Mouse (Mus musculus) kidney, postnatal 25 days (tissue): Measurements from ENCODE around the gene Gm20388.

Experiments
- DNase-seq, 2 experiments: peaks; one replicate each; pipeline ENCODE4 v3.0.0; 2021; ENCODE audit warnings: mixed read lengths in 2 of 2

Gm20388 gene

GRCm38 (mm10) chr8:122317918-122318475 lies 2407.4 kb downstream of the Gm20388 start:
- no peak for DNase-seq

DNA sequence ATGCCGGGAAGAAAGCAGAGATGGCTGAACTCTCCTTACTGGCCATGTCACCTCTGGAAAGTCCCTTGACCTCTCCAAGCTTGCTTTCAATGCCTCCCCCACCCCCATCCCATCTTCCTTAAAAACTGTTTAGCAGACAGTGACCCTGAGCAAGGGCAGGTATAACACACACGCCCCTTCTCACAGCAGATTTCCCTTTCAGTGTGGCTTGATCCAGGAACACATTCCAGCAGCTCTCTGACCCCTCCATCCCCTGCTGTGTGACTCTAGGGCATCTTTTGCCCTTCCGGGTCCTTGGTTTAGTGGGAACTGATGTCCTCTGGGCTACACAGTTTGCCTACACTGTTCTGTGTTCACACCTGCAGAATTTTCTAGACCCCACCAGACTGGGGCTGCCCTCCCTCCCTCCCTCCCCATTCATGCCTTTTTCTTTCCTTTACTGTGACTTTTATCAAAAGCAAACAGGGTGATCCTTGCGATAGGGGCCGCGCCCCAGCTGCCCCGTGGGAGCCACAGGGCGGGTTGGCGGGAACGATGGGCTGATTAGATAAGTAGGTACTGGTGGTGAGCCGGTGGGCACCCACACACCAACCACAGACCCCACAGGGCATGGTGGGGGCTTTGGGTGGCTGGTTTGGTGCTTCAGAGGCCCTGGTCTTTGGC lies 2408.5 kb downstream of the Gm20388 start:
- no peak for DNase-seq

DNA sequence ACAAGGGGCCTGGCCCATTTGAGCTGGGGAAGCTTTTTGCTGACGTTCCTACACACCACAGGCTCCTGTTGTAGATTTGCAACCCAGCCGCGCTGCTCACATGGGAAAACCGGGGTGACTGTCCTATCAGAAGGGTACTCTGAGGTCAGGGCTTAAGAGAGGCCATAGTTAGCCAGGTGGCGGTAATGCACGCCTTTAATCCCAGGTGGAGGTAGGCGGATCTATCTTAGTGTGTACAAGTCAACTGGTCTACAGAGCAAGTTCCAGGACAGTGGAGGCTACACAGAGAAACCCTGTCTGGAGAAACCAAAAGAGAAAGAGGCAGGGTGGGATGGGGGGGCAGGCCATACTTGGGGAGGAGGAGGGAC lies 2409.1 kb downstream of the Gm20388 start:
- no peak for DNase-seq

DNA sequence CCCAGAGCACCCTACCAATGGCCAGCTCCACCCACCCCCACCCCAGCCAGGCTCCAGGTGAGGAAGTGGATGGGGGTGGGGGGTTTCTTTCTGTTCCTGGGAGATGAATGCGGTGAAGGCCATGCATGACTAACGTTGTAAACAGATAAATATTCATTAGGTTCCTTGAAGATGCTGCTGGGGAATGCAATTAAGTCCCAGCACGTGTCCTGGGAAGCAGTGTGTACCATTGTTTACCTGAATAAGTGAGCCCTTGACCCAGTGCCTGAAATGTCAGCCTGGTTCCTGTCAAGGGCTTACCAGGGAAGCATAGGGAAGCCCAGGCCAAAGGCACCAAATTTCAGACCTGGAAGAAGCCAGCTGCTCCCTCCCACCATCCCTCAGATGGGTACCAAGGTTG lies 2409.9 kb downstream of the Gm20388 start:
- no peak for DNase-seq

DNA sequence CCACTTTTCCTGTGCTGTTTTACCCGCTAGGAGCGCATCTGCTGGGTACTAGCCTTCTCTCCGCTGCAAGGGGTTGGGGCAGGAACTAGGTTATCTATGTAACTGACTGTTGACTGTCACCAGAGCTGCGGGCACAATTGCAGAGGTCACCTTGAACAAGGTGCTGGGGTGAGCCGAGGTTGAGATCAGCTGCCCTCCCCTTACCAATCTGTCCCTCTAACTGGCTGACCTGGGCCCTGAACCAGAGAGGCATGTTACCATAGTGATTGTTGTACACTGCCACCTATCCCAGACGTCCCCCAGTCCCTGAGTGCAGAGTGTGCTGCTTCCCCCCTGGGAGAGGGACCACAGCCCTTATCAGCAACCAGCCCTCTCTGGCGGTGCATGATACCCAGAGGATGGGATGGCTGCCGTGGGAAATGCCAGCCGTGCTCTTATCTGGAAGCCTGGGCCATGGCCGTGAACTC lies 2410.8 kb downstream of the Gm20388 start:
- no peak for DNase-seq

- no peak for DNase-seq
These were observed 2411.5 kb downstream of the Gm20388 start for GRCm38 (mm10) chr8:122322126-122322525.

GRCm38 (mm10) chr8:122322792-122323191 lies 2412.2 kb downstream of the Gm20388 start:
- DNase-seq: no peak

DNA sequence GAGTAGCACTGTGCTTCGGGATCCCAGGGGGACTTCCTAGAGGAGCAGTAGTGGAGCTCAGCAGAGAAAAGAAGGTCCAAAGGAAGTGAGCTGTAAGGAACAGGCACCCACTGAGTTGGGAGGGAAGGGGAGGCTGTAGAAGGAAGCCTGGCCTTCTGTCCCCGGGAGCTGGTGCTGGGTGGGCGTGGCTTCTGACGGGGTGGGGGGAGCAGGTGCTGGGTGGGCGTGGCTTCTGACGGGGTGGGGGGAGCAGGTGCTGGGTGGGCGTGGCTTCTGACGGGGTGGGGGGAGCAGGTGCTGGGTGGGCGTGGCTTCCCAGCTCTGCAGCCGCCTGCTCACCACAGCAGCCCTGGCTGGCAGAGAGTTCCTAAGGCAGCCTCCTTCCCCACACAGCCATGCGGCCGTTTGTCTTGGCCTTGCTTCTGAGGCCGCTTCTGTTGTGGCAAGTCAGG lies 2413.3 kb downstream of the Gm20388 start:
- DNase-seq: peak; percentile 43 to 66

GRCm38 (mm10) chr8:122325196-122325595 lies 2414.6 kb downstream of the Gm20388 start:
- DNase-seq: no peak

DNA sequence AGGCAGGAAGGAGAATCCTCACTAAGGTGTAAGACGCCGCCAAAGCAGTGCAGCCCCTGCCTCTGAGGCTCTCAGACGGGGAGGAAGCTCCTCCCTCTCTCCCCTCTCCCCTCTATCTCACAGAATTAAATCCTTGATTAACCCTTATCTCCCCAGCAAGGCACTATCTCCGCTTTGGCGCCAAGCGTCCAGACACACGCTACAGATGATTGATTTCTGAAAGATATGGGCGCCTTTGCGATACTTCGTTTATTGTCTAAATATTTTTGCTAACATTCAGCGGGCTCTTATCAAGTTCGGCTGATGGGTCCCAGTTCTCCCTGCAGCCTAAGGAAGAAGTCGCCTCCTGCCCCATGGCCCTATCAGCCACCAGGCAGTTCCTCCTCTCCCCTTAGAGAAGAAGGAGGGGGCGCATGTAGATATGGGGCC lies 2415.5 kb downstream of the Gm20388 start:
- no peak for DNase-seq

GRCm38 (mm10) chr8:122329072-122329471 lies 2418.4 kb downstream of the Gm20388 start:
- no peak for DNase-seq

DNA sequence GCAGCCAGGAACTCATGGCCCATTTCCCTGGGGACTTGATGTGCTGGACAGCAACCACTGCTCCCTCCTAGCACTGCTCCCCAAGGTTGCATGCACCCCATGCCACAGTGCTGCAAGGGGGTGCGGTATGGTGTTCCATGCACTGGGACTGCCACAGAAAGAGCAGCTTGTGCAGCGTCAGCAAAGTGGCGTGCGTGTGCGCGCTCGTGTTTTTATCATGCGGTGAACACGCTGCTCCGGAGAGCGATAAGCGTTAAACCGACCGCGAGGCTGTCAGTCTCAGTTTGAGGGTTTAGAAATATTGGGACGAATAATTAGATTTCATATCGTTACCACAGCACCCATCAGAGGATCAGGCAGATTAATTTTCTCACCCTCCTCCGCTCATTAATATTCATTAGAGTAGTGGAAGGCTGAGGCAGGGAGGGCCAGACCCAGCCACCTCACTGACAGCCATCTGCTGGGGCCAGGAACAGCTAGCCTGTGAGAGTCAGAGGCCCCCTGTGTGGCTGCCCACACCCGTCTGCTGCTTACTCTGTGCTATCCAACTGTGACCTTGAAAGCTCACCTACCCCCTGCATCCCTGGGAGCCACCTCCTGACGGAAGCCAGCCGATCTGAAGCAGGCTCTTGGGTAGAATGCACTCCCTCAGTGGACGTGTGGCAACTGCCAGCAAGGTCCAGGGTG lies 2419.1 kb downstream of the Gm20388 start:
- DNase-seq: no peak

DNA sequence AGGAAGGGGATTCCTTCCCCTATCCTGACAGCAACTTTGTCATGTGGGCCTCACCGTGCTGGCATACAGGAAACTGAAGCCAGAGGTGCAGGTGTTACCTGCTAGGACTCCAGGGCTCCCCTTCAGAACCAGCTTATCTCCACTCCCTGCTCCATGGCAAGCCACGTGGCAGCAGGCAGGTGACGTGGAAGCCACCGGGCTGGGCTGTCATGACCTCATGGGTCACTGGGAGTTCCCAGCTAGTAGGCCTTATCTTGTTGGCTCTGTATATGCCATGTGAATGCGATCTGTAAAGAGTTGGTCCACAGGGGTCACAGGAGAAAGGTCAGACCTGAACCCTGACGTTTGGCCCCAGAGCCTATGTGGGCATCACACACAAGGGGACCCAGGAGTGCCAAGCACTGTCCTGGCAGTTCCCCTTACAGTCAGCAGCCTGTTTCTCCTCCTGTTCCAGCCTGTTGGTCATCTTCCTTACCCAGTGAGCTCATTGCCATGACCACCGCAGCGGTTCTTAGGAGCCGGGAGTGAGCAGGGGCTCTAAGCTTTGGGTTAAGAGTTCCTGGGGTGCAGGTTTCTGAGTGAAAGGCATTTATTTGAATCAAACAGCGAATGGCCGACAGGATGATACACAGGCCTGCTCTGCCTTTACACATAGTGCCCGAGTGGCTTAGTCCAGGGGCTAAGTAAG lies 2419.9 kb downstream of the Gm20388 start:
- no peak for DNase-seq

DNA sequence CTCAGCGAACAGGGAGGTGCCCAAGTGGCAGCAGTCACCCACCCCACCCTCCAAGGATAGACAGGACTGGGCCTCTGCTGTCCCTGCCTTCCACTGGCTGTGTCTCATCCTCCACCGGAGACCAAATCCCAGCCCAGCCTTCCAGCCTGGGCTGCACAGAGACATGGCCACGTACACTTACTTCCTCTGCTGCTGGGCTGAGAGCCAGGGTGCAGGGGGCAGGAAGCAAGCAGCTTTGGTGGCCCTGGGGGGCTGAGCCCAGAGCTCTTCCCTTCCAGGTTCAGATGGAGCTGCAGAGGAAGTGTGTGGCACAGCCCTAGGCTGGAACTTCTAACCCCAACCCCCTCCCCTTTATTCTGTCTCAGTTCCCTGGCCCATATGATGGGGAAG lies 2420.5 kb downstream of the Gm20388 start:
- peak; percentile 78 to 90 for DNase-seq

GRCm38 (mm10) chr8:122332753-122333506 lies 2422.3 kb downstream of the Gm20388 start:
- DNase-seq: peak; percentile 84 to 86

GRCm38 (mm10) chr8:122333531-122333930 lies 2422.9 kb downstream of the Gm20388 start:
- no peak for DNase-seq

GRCm38 (mm10) chr8:122334791-122335490 lies 2424.3 kb downstream of the Gm20388 start:
- DNase-seq: no peak

DNA sequence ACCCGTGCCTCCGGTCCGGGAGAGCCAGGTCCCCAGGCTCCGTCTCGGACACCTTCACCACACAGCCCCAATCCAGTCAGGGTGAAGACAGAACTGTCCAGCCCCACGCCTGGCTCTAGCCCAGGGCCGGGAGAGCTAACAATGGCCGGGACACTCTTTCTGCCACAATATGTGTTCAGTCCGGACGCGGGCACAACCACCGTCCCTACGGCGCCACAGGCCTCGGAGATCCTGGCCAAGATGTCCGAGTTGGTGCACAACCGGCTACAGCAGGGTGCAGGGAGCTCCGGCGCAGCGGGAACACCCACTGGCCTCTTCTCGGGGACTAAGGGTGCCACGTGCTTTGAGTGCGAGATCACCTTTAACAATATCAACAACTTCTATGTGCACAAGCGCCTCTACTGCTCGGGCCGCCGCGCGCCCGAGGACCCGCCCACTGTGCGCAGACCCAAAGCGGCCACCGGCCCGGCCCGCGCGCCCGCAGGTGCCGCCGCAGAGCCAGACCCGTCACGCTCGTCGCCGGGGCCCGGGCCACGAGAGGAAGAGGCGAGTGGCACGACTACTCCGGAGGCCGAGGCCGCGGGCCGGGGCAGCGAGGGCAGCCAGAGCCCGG lies 2425.1 kb downstream of the Gm20388 start:
- peak; percentile 20 to 66 for DNase-seq

DNA sequence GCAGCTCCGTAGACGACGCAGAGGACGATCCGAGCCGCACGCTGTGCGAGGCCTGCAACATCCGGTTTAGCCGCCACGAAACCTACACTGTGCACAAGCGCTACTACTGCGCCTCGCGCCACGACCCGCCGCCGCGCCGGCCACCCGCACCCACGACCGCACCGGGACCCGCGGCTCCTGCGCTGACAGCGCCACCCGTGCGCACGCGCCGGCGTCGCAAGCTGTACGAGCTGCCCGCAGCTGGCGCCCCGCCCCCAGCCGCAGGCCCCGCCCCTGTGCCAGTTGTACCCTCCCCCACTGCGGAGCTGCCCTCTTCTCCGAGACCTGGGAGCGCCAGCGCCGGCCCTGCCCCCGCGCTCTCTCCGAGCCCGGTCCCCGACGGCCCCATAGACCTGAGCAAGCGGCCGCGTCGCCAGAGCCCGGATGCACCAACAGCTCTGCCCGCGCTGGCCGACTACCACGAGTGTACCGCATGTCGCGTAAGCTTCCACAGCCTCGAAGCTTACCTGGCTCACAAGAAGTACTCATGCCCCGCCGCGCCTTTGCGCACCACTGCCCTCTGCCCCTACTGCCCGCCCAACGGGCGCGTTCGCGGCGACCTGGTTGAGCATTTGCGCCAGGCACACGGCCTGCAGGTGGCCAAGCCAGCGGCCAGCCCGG lies 2425.7 kb downstream of the Gm20388 start:
- DNase-seq: peak; percentile 60 to 81

DNA sequence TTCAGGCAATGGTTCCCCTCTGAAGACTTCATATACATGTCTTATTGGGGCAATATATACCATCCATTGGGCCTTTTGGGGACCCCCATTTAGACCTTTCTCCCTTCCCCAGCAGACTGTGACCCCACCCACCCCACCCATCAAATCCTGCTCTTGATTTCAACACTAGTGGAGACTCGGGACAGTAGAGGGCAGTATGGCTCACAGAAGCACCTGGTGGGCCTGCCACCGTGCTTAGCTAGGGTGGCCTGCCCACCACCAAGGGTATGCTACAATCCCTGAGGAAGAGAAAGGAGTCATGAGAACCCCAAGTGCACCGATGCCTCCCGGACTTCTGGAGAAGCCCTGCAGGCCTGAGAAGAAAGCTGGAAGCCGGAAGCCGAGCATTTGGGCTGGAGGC lies 2428.2 kb downstream of the Gm20388 start:
- DNase-seq: no peak

DNA sequence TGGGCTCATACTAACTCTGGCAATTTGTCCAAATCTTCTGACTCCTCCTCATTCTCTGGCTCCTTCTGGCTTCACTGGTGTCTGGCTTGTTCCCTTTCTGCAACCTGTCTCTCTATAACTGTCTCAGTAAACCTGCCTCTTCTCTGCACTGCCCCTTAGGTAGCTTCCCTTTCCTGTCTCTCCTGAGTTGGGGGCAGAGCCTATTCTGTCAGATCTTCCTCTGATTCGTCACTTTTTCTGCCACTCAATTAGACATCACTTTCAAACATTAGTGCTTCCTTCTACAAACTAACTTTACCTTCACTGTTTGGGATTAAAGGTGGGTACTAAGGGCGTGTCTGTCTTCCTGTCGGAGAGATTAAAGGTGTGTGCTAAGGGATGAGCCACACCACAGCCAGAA lies 2430.1 kb downstream of the Gm20388 start:
- no peak for DNase-seq
